Mouse (Mus musculus) heart, embryonic 11.5 days (tissue): ENCODE measurements around the gene Zbtb20. TPM values are rescaled to one million over a fixed set of nuclear protein-coding genes. Genes with fewer than 3 reads are reported as not detected.

Experiments
- ATAC-seq: fragments of 200-750 bp; cut with Nextera tagmentation; replicated peaks from 2 replicates; pipeline ENCODE4 v1.8.0; 2017; ENCODE audit warnings: moderate library complexity; ENCODE audit not compliant: insufficient number of reproducible peaks, low FRiP score, low TSS enrichment
- H3K27ac ChIP-seq: fragments of 300-500 bp; sonication (generic); 2 replicates; pipeline ENCODE4 v1.5.1; 2014; ENCODE audit warnings: mild to moderate bottlenecking, low read depth, low read length
- H3K27me3 ChIP-seq: fragments of 300-500 bp; sonication (generic); 2 replicates; pipeline ENCODE4 v1.6.1; 2014; ENCODE audit warnings: mild to moderate bottlenecking, low read length, mixed read lengths; ENCODE audit not compliant: control insufficient read depth, insufficient read depth
- H3K36me3 ChIP-seq: fragments of 300-500 bp; sonication (generic); 2 replicates; pipeline ENCODE4 v1.6.1; 2014; ENCODE audit warnings: mild to moderate bottlenecking, low read length, moderate library complexity, mixed read lengths; ENCODE audit not compliant: control insufficient read depth, insufficient read depth
- H3K4me1 ChIP-seq: fragments of 300-500 bp; sonication (generic); 2 replicates; pipeline ENCODE4 v1.6.1; 2014; ENCODE audit warnings: low read length; ENCODE audit not compliant: control insufficient read depth, insufficient read depth
- H3K4me2 ChIP-seq: fragments of 300-500 bp; sonication (generic); 2 replicates; pipeline ENCODE4 v1.6.1; 2014; ENCODE audit warnings: mild to moderate bottlenecking, moderate library complexity
- H3K4me3 ChIP-seq: fragments of 300-500 bp; sonication (generic); 2 replicates; pipeline ENCODE4 v1.5.1; 2014; ENCODE audit warnings: low read depth, low read length
- H3K9ac ChIP-seq: fragments of 300-500 bp; sonication (generic); 2 replicates; pipeline ENCODE4 v1.6.1; 2014; ENCODE audit warnings: mild to moderate bottlenecking, low read depth, low read length, moderate library complexity
- H3K9me3 ChIP-seq: fragments of 300-500 bp; sonication (generic); replicated peaks from 2 replicates; pipeline ENCODE4 v1.6.1; 2016; ENCODE audit warnings: low read length; ENCODE audit not compliant: control insufficient read depth
- WGBS: fragments of 180-500 bp; shearing (Covaris S2); extraction: QIAGEN DNeasy Blood & Tissue Kit; methylation state at CpG from one replicate; pipeline ENCODE4 v1.1.7; 2014; ENCODE audit not compliant: insufficient replicate concordance; 5-methylcytosine and 5-hydroxymethylcytosine counted together
- polyA plus RNA-seq: library from polyadenylated mRNA; unstranded; fragments of >200 nt; fragmentation: Nextera tagmentation; extraction: Ambion mirVana; gene quantifications from 2 replicates; pipeline ENCODE4 v1.2.1, GENCODE M21; 2014

Zbtb20 gene
- polyA plus RNA-seq, 1 experiment from 2014 or later, result 39.0 TPM

GRCm38 (mm10) chr16:43330206-43330605, 454.5 kb downstream of the Zbtb20 start:
- no peaks in the 10 kb centered on the region for H3K27me3 ChIP-seq
- H3K27ac ChIP-seq, result no peak overlapping the region
- H3K4me2 ChIP-seq, result no peak overlapping the region
- no peak overlapping the region for H3K4me3 ChIP-seq
- no peaks in the 10 kb centered on the region for H3K36me3 ChIP-seq
- 90% methylated on average over 3 of the region's 3 CpGs for WGBS
- H3K9ac ChIP-seq, result no peak overlapping the region
- no peaks in the 10 kb centered on the region for H3K9me3 ChIP-seq
- H3K4me1 ChIP-seq, result peaks cover 10% of the 10 kb centered on the region
- ATAC-seq, result no peak

- H3K4me1 ChIP-seq, result peaks cover 10% of the 10 kb centered on the region
- WGBS, result 83% methylated on average over 3 of the region's 3 CpGs
- H3K27ac ChIP-seq, result no peak overlapping the region
- H3K9me3 ChIP-seq, result no peaks in the 10 kb centered on the region
- H3K4me3 ChIP-seq, result no peak overlapping the region
- H3K27me3 ChIP-seq, result no peaks in the 10 kb centered on the region
- H3K4me2 ChIP-seq, result no peak overlapping the region
- no peak for ATAC-seq
- no peaks in the 10 kb centered on the region for H3K36me3 ChIP-seq
- H3K9ac ChIP-seq, result no peak overlapping the region
These were observed 455.8 kb downstream of the Zbtb20 start for GRCm38 (mm10) chr16:43331440-43331839.

- WGBS, result 27% methylated on average over 2 of the region's 2 CpGs
- Histone ChIP-seq H3K27ac (no peak overlapping the region), H3K27me3 (no peaks in the 10 kb centered on the region), H3K4me2 (no peak overlapping the region), H3K9ac (no peak overlapping the region), H3K36me3 (no peaks in the 10 kb centered on the region), H3K9me3 (no peaks in the 10 kb centered on the region), H3K4me1 (peaks cover 10% of the 10 kb centered on the region), H3K4me3 (no peak overlapping the region)
- ATAC-seq, result no peak
These were observed 457.1 kb downstream of the Zbtb20 start for GRCm38 (mm10) chr16:43332734-43333133.

GRCm38 (mm10) chr16:43333265-43333664, 457.6 kb downstream of the Zbtb20 start:
- Histone ChIP-seq H3K36me3 (no peaks in the 10 kb centered on the region), H3K4me3 (no peak overlapping the region), H3K9ac (no peak overlapping the region), H3K4me2 (no peak overlapping the region), H3K9me3 (no peaks in the 10 kb centered on the region), H3K27me3 (no peaks in the 10 kb centered on the region), H3K27ac (no peak overlapping the region), H3K4me1 (peaks cover 10% of the 10 kb centered on the region)
- WGBS, result 45% methylated on average over 1 of the region's 1 CpGs
- no peak for ATAC-seq

GRCm38 (mm10) chr16:43334411-43335150, 458.9 kb downstream of the Zbtb20 start:
- Histone ChIP-seq H3K4me1 (peaks cover 10% of the 10 kb centered on the region), H3K9me3 (no peaks in the 10 kb centered on the region), H3K27ac (no peak overlapping the region), H3K9ac (no peak overlapping the region), H3K36me3 (no peaks in the 10 kb centered on the region), H3K4me2 (peak overlapping the region; percentile 49), H3K27me3 (no peaks in the 10 kb centered on the region), H3K4me3 (0 out of 2 replicates have a peak overlapping the region, but pooled peaks have one; percentile 13)
- WGBS, result 21% methylated on average over 11 of the region's 11 CpGs
- ATAC-seq, result no peak

- no peak overlapping the region for H3K4me2 ChIP-seq
- no peaks in the 10 kb centered on the region for H3K27me3 ChIP-seq
- H3K9ac ChIP-seq, result no peak overlapping the region
- no peaks in the 10 kb centered on the region for H3K36me3 ChIP-seq
- H3K9me3 ChIP-seq, result no peaks in the 10 kb centered on the region
- no peak for ATAC-seq
- 64% methylated on average over 8 of the region's 8 CpGs for WGBS
- peaks cover 10% of the 10 kb centered on the region for H3K4me1 ChIP-seq
- H3K27ac ChIP-seq, result no peak overlapping the region; the same call in 1 of the 2 replicates
- no peak overlapping the region for H3K4me3 ChIP-seq
These were observed 459.6 kb downstream of the Zbtb20 start for GRCm38 (mm10) chr16:43335151-43335823.

GRCm38 (mm10) chr16:43335824-43336215, 460.1 kb downstream of the Zbtb20 start:
- H3K27ac ChIP-seq, result no peak overlapping the region
- no peaks in the 10 kb centered on the region for H3K36me3 ChIP-seq
- 80% methylated on average over 4 of the region's 4 CpGs for WGBS
- no peak for ATAC-seq
- H3K4me2 ChIP-seq, result no peak overlapping the region
- H3K4me3 ChIP-seq, result no peak overlapping the region
- peaks cover 10% of the 10 kb centered on the region for H3K4me1 ChIP-seq
- no peaks in the 10 kb centered on the region for H3K9me3 ChIP-seq
- H3K27me3 ChIP-seq, result no peaks in the 10 kb centered on the region
- H3K9ac ChIP-seq, result no peak overlapping the region

GRCm38 (mm10) chr16:43340712-43341111, 465.0 kb downstream of the Zbtb20 start:
- Histone ChIP-seq H3K27me3 (no peaks in the 10 kb centered on the region), H3K4me2 (no peak overlapping the region), H3K36me3 (no peaks in the 10 kb centered on the region), H3K27ac (no peak overlapping the region), H3K4me1 (no peaks in the 10 kb centered on the region), H3K9me3 (no peaks in the 10 kb centered on the region), H3K4me3 (no peak overlapping the region), H3K9ac (no peak overlapping the region)
- WGBS, result 79% methylated on average over 4 of the region's 4 CpGs
- ATAC-seq, result no peak
